Mouse (Mus musculus) MEL (cell line): ENCODE results near the gene Brd1. TPM values are rescaled to one million over a fixed set of nuclear protein-coding genes. Genes with fewer than 3 reads are reported as not detected.

ENCODE experiments used
- DNase-seq: peaks from one replicate; pipeline ENCODE4 v3.0.0; 2011; ENCODE audit warnings: low read depth, low spot score
- H3K27ac ChIP-seq: 2 replicates; pipeline ENCODE4 v1.5.1; 2012; ENCODE audit warnings: low read depth, mild to moderate bottlenecking, control low read depth, low read length, moderate library complexity; ENCODE audit not compliant: control insufficient read depth
- H3K27me3 ChIP-seq, 2 experiments: fragments of 150-350 bp in 1 of 2; sonication (generic) in 1 of 2; 2 replicates each; pipeline ENCODE4 v1.6.1; 2012; ENCODE audit warnings: low read length in 2 of 2, mild to moderate bottlenecking in 2 of 2, improper control_type of control experiment in 1 of 2, moderate library complexity in 1 of 2; ENCODE audit not compliant: insufficient read depth in 2 of 2, control insufficient read depth in 1 of 2
- H3K36me3 ChIP-seq, 2 experiments: 2 replicates each; pipeline ENCODE4 v1.6.1; 2012 to 2014; ENCODE audit warnings: low read length in 2 of 2, improper control_type of control experiment in 1 of 2, inconsistent platforms in 1 of 2, mild to moderate bottlenecking in 1 of 2; ENCODE audit not compliant: insufficient read depth in 2 of 2, control insufficient read depth in 1 of 2
- H3K4me1 ChIP-seq, 2 experiments: fragments of 150-350 bp in 1 of 2; sonication (generic) in 1 of 2; 2 replicates each; pipeline ENCODE4 v1.6.1; 2012; ENCODE audit warnings: low read length in 2 of 2, improper control_type of control experiment in 1 of 2, mild to moderate bottlenecking in 1 of 2; ENCODE audit not compliant: insufficient read depth in 2 of 2, control insufficient read depth in 1 of 2
- H3K4me3 ChIP-seq, 2 experiments: fragments of 150-350 bp in 1 of 2; sonication (generic) in 1 of 2; 2 replicates each; pipeline ENCODE4 v1.5.1; 2012; ENCODE audit warnings: low read depth in 2 of 2, low read length in 2 of 2, mild to moderate bottlenecking in 2 of 2, moderate library complexity in 2 of 2, control low read depth in 1 of 2, improper control_type of control experiment in 1 of 2; ENCODE audit not compliant: control insufficient read depth in 1 of 2, insufficient read depth in 1 of 2
- H3K79me2 ChIP-seq: 2 replicates; pipeline ENCODE4 v1.6.1; 2012; ENCODE audit warnings: mild to moderate bottlenecking, low read length, moderate library complexity; ENCODE audit not compliant: control insufficient read depth, poor library complexity, insufficient read depth
- H3K9ac ChIP-seq: 2 replicates; pipeline ENCODE4 v1.6.1; 2012; ENCODE audit warnings: low read depth, mild to moderate bottlenecking, control low read depth, low read length, moderate library complexity; ENCODE audit not compliant: control insufficient read depth, poor library complexity, severe bottlenecking
- H3K9me3 ChIP-seq: fragments of 150-350 bp; sonication (generic); replicated peaks from 2 replicates; pipeline ENCODE4 v1.6.1; 2012; ENCODE audit warnings: mild to moderate bottlenecking, low read length, improper control_type of control experiment, moderate library complexity; ENCODE audit not compliant: insufficient read depth
- GATA1 ChIP-seq: IDR thresholded peaks from 2 replicates; pipeline ENCODE4 v1.6.1; 2011; ENCODE audit warnings: low read depth, low read length, improper control_type of control experiment
- JUND ChIP-seq: IDR thresholded peaks from 2 replicates; pipeline ENCODE4 v1.6.1; 2011; ENCODE audit warnings: low read depth, mild to moderate bottlenecking, improper control_type of control experiment, low read length
- KAT2A ChIP-seq: conservative IDR thresholded peaks from 2 replicates; pipeline ENCODE4 v1.6.1; 2012; ENCODE audit warnings: low read depth, low read length, improper control_type of control experiment, inconsistent platforms
- MAX ChIP-seq: IDR thresholded peaks from 2 replicates; pipeline ENCODE4 v1.6.1; 2011; ENCODE audit warnings: low read length, improper control_type of control experiment
- MAZ ChIP-seq: IDR thresholded peaks from 2 replicates; pipeline ENCODE4 v1.6.1; 2012; ENCODE audit warnings: low read depth, mild to moderate bottlenecking, inconsistent platforms, low read length, improper control_type of control experiment
- MXI1 ChIP-seq: IDR thresholded peaks from 2 replicates; pipeline ENCODE4 v1.6.1; 2011; ENCODE audit warnings: mild to moderate bottlenecking, low read depth, low read length, improper control_type of control experiment
- MYC ChIP-seq: IDR thresholded peaks from 2 replicates; pipeline ENCODE4 v1.6.1; 2011; ENCODE audit warnings: low read depth, mild to moderate bottlenecking, low read length, improper control_type of control experiment, moderate library complexity
- NRF1 ChIP-seq: IDR thresholded peaks from 2 replicates; pipeline ENCODE4 v1.6.1; 2014; ENCODE audit warnings: low read depth, mild to moderate bottlenecking, inconsistent platforms, low read length, improper control_type of control experiment, moderate library complexity; ENCODE audit not compliant: poor library complexity, insufficient read depth, severe bottlenecking
- POLR2A ChIP-seq, 2 experiments: IDR thresholded peaks; 2 replicates each; pipeline ENCODE4 v1.6.1; 2011 to 2012; ENCODE audit warnings: low read length in 2 of 2, mild to moderate bottlenecking in 2 of 2, control low read depth in 1 of 2, improper control_type of control experiment in 1 of 2, low read depth in 1 of 2, moderate library complexity in 1 of 2; ENCODE audit not compliant: control insufficient read depth in 1 of 2, insufficient read depth in 1 of 2, poor library complexity in 1 of 2
- SMC3 ChIP-seq: IDR thresholded peaks from 2 replicates; pipeline ENCODE4 v1.6.1; 2011; ENCODE audit warnings: low read depth, low read length, improper control_type of control experiment
- TCF12 ChIP-seq: IDR thresholded peaks from 2 replicates; pipeline ENCODE4 v1.6.1; 2014; ENCODE audit warnings: low read depth, mild to moderate bottlenecking, inconsistent platforms, low read length, improper control_type of control experiment, moderate library complexity
- UBTF ChIP-seq: IDR thresholded peaks from 2 replicates; pipeline ENCODE4 v1.6.1; 2012; ENCODE audit warnings: low read depth, mild to moderate bottlenecking, inconsistent platforms, low read length, improper control_type of control experiment, moderate library complexity, borderline replicate concordance; ENCODE audit not compliant: insufficient read depth
- USF1 ChIP-seq: IDR thresholded peaks from 2 replicates; pipeline ENCODE4 v1.6.1; 2014; ENCODE audit warnings: low read depth, mild to moderate bottlenecking, inconsistent platforms, low read length, improper control_type of control experiment, moderate library complexity
- USF2 ChIP-seq, 2 experiments: IDR thresholded peaks; 2 replicates each; pipeline ENCODE4 v1.6.1; 2011 to 2012; ENCODE audit warnings: improper control_type of control experiment in 2 of 2, low read length in 2 of 2, borderline replicate concordance in 1 of 2, inconsistent platforms in 1 of 2, low read depth in 1 of 2, mild to moderate bottlenecking in 1 of 2; ENCODE audit not compliant: insufficient read depth in 1 of 2
- ZC3H11A ChIP-seq: IDR thresholded peaks from 2 replicates; pipeline ENCODE4 v1.6.1; 2012; ENCODE audit warnings: low read depth, mild to moderate bottlenecking, inconsistent platforms, low read length, improper control_type of control experiment
- polyA plus RNA-seq, 2 experiments: library from polyadenylated mRNA; stranded (reverse) in 1 of 2; unstranded in 1 of 2; fragments of >175 nt in 1 of 2; fragments of >200 nt in 1 of 2; gene quantifications; 2 replicates each; pipeline versions ENCODE4 v1.2.1 to v1.2.4; 2012; ENCODE audit warnings: low replicate concordance in 2 of 2, low read depth in 1 of 2; ENCODE audit not compliant: insufficient read length in 2 of 2, insufficient read depth in 1 of 2, missing spikeins in 1 of 2
- total RNA-seq: library from RNA; depleted of rRNA; stranded (reverse); fragments of 300-350 nt; gene quantifications from 2 replicates; pipeline ENCODE4 v1.2.3, GENCODE M21; 2012

Brd1 gene
- total and polyA plus RNA-seq, 3 experiments = 33.7 to 72.7 (median 43.1) TPM

- no peak for TF ChIP-seq TCF12
- TF ChIP-seq, all 39 proteins: peak for 0
Measured at GRCm38 (mm10) chr15:88675998-88676397, 58.0 kb downstream of the Brd1 start (continued).

DNA sequence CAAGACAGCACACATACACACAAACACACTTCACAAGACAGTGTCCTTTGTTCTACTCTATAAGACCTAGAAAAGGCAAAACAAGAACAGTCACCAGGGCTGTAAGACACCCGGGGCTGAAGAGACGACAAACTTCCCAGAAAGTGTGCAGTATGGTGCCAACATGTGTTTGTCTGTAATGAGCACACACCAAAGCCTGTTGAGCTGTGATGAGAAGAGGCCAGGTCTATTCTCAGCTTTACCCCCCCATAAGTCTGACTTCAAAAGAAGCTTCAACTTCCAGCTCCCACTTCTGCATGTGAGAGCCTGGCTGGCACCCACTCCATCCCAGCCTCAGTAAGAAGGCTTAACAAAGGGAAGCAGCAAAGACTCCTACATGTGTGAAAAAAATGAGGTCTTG, 65.3 kb downstream of the Brd1 start:
- DNase-seq = no peak
- Histone ChIP-seq H3K36me3 (no peaks in the 10 kb centered on the region), H3K9me3 (no peaks in the 10 kb centered on the region), H3K27me3 (peaks cover 2% of the 10 kb centered on the region in 2 experiments; a peak in 3 of 4 replicates), H3K9ac (no peak overlapping the region), H3K4me3 (no peak overlapping the region), H3K27ac (no peak overlapping the region), H3K79me2 (no peaks in the 10 kb centered on the region), H3K4me1 (no peaks in the 10 kb centered on the region)
- TF ChIP-seq JUND (no peak), ZC3H11A (no peak), MYC (no peak), KAT2A (no peak), NRF1 (no peak), USF2 (IDR thresholded peaks at IDR 0.05; ENCODE audit: borderline replicate concordance in 1 of 2, insufficient read depth in 1 of 2, low read depth in 1 of 2, low read length in 2 of 2) (no peak)

- Histone ChIP-seq H3K36me3 (no peaks in the 10 kb centered on the region), H3K4me3 (no peak overlapping the region), H3K9me3 (no peaks in the 10 kb centered on the region), H3K4me1 (no peaks in the 10 kb centered on the region), H3K79me2 (no peaks in the 10 kb centered on the region), H3K27ac (no peak overlapping the region), H3K9ac (no peak overlapping the region), H3K27me3 (peaks cover 2% of the 10 kb centered on the region in 2 experiments; a peak in 3 of 4 replicates)
- DNase-seq = no peak
- no peak for TF ChIP-seq NRF1
- TF ChIP-seq MAZ = no peak
- no peak for TF ChIP-seq ZC3H11A
- no peak for TF ChIP-seq USF1
- no peak for TF ChIP-seq MAX
- no peak for TF ChIP-seq GATA1
- TF ChIP-seq USF2 (IDR thresholded peaks at IDR 0.05; ENCODE audit: borderline replicate concordance in 1 of 2, insufficient read depth in 1 of 2, low read depth in 1 of 2, low read length in 2 of 2) = no peak
- TF ChIP-seq SMC3 = no peak
- TF ChIP-seq MYC = no peak
- no peak for TF ChIP-seq MXI1
- no peak for TF ChIP-seq UBTF
- TF ChIP-seq POLR2A (IDR thresholded peaks at IDR 0.05; ENCODE audit: control insufficient read depth in 1 of 2, insufficient read depth in 1 of 2, low read depth in 1 of 2, low read length in 2 of 2, poor library complexity in 1 of 2) = no peak
Measured at GRCm38 (mm10) chr15:88667653-88668052, 66.4 kb downstream of the Brd1 start.
